Mouse (Mus musculus): ENCODE data around the gene Ptdss2. TPM values are rescaled to one million over a fixed set of nuclear protein-coding genes. Genes with fewer than 3 reads are reported as not detected.

Ptdss2 gene
- total and polyA plus RNA-seq, 3 experiments, result 27.7 to 38.2 (median 37.9) TPM

DNA sequence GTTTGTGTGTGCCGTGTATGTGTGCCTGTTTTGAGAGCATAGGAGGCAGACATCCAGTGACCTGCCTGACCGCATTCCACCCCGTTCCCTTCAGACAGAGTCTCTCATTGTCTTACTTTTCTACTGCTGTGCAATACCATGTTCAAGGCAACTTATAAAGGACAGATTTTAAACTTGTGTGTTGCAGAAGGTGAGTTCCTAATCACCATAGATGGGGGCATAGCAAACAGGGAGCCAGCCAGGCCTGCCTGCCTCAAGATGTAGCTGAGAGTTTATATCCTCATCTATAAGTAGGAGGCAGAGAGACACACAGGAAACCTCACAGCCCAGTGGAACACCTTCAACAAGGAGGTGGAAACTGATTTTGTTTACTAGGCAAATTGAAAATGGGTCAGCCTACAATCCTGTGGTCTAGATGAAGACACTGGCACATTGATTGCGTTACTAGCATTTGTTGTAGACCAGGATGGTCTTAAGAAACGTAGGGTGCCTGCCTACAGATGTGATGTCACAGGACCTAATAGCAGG is 51.2 kb downstream of the Ptdss2 start:
- DNase-seq, result no peak

DNA sequence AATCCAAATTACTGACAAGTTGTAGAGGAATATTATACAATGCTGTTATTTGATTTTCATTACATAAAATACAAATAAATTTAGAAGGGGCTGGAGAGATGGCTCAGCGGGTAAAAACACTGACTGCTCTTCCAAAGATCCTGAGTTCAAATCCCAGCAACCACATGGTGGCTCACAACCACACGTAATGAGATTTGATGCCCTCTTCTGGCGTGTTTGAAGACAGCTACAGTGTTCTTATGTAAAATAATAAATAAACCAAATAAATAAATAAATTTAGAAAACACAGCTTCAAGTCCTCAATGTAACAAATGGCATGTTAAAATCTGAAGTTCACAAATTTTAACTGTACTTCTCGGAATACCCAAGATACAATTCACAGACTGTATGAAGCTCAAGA is 52.9 kb downstream of the Ptdss2 start:
- no peak for DNase-seq

DNA sequence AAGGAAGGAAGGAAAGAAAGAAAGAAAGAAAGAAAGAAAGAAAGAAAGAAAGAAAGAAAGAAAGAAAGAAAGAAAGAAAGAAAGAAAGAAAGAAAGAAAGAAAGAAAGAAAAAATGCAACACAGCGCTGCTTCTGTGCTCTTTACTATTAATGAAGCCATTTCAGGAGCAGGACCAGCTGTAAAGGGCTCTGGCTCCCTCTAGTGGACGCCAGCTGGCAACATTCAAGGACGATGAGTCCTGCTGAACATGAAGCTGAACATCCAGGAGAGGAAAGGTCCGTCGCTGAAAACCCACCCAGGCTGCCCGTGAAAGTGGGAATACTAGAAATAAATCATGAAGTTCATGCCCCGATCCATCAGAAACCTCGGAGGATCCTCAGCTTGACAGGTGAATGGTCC is 54.0 kb downstream of the Ptdss2 start:
- DNase-seq, result peak; percentile 85

DNA sequence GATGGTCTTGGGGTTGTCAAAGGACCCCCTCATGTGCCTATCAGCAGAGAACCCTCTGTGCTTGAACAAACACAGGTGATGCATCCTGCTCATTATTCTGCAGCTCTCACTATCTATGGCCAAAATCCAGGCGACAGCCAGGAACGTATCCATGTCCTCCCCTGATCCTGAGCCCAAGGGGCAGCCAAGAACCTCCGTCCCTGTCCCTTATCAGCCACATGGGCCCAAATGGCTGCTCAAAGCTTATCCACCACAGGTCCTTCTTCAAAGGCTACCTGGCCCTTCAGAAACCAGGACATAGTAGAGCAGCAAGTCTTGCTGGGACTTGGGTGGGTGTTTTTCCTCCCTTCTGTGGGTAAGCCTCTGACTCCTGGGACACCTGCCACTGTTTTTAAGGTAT is 66.0 kb downstream of the Ptdss2 start:
- no peak for DNase-seq

DNA sequence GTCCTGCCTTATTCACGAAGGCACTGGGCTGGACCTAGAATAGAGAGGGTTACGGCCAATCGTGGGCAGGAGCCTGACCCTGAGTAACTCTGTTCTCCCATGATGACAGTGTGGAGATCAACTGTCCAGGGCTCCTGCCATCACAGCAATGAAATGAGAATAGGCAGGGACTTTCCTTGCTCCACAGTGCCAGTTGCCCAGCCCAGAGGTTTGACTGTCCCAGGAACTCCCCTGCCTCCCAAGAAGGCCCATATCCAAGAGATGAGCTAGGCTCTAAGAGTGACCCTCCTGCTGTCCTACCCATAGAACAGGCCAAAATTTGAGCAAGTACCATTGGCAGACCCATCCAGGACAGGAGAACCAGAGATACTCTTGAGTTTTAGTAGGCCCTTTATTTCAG is 66.6 kb downstream of the Ptdss2 start:
- no peak for DNase-seq

DNA sequence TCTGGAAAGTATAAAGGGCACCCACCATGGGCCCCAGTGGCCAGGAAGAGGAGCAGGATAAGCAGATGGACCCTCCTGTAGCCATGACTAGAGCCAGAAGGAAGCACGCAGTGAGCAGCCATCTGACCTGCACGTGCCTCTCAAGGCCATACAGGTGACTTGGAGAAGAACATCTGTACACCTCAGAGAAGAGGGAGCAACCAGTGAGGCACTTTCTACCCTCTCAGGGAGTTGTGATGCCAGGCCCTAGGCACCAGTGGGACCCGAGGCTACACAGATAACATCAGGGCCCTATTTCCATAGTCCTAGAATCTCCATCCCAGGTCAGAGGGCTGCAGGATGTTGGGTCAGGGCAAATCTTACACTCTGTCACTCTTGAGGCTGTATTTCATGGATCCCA is 68.0 kb downstream of the Ptdss2 start:
- no peak for DNase-seq

DNA sequence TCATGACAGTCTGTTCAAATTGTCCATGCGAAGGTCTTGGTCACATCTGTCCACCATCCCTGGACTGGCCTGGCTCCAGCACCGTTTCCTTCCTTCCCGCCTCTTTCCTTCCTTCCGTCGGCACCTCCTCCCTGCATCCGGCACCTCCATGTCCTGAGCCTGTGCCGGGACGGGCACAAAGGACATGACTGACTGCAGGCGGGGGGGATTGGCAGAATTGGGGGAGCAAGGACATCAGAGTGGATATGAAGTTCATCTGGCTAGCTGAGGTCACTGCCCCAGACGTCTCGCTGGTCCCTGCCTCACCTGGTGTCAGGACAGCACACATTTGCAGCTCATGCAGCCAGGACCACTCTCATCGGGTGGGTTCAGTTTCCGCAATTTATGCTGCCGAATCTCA is 68.9 kb downstream of the Ptdss2 start:
- peak; percentile 38 for DNase-seq

DNA sequence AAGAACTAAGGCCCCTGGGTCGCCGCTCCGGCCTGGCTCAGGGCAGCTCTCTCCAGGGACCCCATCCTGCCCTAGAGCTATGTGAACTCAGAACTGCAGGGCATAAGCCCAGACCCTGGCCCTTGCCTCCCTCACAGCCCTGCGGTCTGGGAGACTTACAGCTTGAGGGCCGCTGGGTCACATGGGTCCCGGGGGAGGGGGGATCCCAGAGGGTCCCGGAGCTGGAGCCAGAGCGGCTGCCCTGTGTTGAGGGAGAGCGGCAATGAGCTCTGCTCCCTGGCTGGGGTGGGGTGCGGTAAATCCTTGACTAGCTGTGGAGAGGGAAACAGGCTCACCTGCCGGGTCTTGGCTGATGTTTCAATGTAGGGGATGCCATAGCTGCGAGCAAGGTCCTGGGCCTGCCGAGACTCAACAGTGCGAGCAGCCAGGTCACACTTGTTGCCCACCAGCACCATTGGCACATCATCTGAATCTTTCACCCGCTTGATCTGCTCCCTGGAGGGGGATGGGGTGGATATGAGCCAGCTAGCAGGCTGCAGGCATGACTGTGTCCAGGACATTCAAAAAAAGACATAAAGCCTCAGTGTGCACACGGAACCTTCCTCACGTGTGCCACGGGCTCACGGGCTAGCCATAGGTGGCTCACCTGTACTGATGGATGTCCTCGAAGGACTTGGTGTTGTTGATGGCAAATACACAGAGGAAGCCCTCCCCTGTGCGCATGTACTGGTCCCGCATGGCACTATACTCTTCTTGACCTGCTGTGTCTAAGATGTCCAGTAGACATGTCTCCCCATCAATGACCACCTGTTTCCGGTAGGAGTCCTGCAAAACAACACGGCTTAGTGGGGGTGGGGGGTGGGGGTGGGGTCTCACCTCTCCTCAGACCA is 69.9 kb downstream of the Ptdss2 start:
- no peak for DNase-seq

DNA sequence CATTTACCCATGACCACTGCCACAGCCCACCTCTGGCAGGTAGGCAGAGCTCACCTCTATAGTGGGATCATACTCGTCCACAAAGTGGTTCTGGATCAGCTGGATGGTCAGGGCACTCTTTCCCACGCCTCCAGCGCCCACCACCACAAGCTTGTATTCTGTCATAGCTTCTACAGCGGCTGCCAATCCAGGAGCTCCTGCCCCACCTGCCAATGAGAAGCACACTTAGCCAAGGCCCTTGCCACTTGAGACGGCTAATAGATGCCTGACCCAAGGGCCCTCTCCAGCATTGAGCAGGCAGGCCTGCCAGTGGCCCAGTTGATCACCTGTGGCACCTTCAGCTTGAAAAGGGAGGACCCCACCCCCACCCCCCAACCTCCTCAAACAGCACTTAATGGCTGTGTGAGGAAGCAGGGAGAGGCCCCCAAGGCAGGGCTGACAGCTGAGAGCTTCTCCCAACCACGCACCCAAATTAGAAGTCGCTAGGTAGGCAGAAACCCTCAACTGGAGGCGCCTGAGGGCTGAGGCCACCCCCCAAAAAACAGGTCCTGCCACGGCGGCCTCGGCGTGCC is 70.7 kb downstream of the Ptdss2 start:
- DNase-seq, result no peak

DNA sequence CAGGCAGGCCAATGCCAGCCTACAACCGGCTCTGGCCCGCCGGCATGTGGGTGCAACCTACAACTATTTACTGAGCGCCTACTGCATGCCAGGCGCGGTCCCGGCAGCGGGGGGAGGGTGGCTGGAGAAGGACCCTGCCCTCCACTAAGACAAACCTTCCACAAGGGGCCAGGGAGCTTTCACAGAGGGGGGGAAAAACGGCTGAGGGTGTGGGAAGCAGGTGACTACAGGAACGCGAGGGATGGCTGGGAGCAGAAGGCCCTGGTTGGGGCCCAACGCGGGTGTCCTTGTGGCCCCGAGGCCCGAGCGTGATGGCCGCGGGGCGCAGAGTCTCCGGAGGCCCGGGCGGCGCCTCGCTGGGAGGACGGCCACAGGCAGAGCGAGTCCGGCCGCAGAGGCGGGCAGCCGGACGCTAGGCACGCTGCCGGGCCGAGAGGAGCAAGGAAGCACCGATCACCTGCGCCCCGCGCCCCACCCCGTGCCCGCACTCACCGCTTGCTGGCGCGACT is 71.2 kb downstream of the Ptdss2 start:
- DNase-seq, result no peak

DNA sequence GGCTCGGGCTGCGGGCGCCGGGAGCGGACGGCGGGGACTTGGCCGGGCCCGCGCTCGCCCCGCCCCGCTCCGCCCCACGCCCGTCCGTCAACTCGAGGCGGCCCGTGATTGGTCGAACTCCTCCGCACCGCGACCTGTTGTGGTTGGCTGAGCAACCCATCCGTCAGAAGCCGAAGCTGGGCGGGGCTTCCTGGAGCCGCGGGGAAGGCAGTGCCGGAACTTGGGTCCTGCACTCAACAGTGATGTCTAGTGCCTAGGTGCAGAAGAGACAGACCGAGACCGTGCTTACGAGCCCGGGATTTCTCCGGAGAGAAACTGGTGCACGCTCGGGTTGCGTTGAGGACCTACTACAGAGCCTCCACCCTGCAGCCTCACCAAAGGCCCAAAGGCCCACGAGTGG is 71.8 kb downstream of the Ptdss2 start, which contains the start of the genes Hras and Lrrc56:
Hras (minus strand) TSS at position 58 of the 400 bp plus-strand sequence.
Lrrc56 (plus strand) TSS at position 210 of the 400 bp plus-strand sequence.
- peak; percentile 99 for DNase-seq

DNA sequence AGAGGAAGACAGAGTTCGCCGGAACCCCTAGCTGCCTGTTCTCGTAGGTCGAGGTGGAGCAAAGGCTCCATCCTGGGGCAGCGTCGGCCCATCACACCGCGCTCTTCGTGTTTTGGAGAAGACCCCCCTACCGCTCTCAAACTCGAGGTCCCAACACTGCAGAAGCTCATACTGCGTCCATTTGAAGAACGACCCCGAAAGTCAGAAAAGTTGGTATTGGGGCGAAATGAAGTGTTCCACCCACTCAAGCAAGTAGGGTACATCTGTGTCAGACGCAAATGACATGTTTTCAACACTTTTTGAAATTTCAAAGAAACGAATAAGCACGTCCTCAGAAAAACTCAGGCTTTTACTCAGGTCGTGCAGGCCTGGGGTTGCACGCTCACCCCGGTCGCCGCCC is 72.2 kb downstream of the Ptdss2 start:
- no peak for DNase-seq

DNA sequence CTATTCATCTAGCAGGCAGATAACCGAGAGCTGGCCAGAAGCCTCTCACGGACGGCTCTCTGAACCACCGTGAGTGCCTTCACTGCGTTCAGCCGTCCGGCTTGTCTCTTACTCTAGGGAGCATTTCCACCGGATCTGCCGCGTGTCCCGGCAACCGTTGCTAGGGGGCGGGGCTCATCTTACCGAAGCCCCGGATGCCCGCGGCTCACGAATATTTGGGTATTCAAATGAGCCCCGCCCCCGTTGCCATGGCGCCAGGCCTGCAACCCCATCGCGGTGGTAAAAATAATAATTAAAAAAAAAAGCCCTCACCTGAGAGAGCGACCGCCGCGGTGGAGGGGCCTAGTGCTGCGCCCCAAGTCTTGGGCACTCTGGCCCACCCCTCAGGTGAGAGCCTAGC is 72.6 kb downstream of the Ptdss2 start:
- peak; percentile 92 for DNase-seq

DNA sequence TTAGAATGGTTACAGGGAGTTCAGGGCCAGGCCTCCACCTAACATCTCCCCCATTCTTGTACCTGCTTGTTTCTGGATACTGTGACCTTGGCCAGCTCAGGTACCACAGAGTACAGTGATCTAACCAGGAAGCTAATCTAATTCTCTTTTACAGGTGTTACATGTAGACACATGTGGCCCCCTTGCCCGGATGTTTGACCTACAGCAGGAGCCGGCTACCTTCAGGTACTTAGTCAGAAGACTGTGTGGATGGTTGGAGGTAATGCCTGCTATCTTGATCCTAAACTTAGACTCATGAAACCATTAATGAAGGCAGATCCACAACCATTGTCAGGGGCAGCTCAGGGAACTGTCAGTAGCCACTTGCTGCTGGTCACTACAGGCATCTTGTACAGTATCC is 73.6 kb downstream of the Ptdss2 start:
- no peak for DNase-seq

DNA sequence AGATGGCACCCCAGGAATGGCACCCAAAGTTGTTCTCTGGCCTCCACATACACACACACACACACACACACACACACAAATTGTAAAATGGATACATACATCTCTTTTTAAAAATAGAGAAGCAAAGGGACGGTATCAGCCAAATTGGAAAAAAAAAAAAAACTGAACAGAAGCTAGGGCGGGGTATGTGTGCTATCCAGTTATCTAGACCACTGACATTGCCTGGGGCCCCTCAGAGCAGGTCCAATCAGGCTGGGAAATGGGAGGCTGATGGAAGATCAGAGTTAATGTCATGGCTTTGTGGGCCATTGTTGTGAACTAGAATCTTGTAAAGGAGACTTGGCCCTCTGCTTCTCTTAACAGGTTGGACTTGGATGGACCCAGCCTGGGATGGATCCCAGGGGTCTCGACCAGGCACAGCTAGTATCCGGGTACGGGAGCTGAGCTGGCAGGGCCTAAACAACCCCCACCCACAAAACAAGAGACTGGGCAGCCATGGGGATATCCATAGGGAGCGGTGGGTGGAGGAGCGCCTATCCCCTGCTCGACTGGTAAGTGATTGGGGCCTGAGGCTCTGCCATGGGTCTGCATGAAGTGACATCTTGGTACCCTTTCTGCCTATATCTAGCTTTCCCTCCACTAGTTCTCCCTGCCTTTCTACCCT is 74.6 kb downstream of the Ptdss2 start:
- DNase-seq, result no peak

DNA sequence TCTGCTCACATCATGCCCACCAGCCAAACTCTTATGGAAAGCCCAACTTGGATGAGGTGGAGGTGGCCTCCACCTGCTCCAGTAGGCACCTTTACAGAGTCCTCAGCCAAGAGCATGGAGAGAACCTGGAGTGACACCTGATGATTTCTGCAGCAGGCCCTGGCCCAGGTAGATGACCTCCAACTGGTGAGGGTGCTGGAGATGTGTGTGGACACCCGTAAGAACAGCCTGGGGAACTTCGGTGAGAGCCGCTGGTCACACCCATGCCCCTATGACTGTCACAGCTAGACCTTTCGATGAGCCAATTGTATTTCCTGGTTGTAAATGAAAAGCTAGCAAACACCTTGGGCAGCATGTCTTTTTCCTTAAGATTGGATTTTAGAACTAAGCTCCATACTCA is 75.9 kb downstream of the Ptdss2 start:
- no peak for DNase-seq

DNA sequence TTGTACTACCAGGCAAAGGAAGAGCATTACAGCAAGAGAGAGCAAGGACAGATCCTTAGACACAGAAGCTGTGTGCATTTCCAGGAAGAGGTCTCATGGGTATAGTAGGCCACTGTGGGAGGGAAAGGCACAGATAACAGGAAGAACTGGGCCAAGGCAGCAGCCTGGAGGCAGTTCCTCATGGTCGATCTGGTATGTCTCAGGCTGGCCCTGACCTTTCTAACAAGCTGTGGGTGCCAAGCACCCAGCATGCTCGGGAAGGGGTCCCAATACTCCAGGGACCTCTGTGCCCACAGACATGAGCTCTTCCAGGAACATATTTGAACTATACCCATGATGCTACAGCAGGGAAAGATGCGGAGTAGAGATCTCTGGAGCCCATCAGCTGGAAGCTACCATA is 82.4 kb downstream of the Ptdss2 start:
- DNase-seq, result no peak

DNA sequence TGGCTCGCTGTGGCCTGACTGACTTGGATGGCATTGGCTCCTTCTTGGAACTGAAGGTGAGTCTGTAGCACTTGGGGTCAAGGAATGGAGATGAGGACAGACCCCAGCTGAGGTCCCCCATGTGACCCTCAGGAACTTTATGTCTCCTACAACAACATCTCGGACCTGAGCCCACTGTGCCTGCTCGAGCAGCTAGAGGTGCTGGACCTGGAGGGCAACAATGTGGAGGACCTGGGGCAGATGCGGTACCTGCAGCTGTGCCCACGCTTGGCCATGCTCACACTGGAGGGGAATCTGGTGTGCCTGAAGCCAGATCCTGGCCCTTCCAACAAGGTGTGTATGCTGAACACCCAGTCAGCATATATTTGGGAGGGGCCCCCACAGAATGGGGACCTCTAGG is 83.3 kb downstream of the Ptdss2 start:
- DNase-seq, result no peak

DNA sequence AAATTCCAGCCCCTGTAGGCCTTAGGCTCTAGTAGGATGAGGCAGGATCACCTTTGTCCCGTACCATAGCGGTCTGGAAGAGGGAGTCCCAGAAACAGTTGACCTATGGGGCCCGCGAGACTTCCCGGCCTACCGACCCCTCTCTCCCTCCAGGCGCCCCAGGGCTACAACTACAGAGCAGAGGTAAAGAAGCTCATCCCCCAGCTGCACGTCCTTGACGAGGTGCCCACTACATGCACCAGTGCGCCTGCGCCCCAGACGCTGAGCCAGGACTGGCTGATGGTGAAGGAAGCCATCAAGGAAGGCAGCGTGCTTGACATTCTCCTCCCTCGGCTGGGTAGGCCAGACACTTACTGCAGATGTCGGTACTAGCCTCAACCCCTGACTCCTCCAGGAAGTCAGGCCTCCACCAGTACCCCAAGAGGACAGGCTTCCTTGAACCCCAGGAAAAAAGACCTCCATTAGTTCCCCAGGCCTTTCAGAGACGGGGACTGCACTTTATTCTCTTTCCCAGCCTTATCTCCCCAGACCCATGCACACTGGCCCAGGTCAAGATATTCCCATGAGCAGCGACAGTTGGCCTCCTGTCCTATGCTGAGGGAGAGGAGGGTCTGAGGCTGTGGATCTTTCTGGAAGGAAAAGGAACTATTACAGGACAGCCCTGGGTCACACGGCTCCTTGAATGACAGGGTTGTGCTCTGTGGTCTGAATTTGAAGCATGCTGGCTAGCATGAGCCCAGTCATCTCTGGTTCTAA is 84.2 kb downstream of the Ptdss2 start:
- no peak for DNase-seq

Data from adrenal gland, adult 2 months (tissue).